Mouse (Mus musculus): ENCODE measurements around the gene 4930544D05Rik. TPM values are rescaled to one million over a fixed set of nuclear protein-coding genes. Genes with fewer than 3 reads are reported as not detected.

Gene 4930544D05Rik
- polyA plus RNA-seq, 1 experiment from 2014 or later = not detected

DNA sequence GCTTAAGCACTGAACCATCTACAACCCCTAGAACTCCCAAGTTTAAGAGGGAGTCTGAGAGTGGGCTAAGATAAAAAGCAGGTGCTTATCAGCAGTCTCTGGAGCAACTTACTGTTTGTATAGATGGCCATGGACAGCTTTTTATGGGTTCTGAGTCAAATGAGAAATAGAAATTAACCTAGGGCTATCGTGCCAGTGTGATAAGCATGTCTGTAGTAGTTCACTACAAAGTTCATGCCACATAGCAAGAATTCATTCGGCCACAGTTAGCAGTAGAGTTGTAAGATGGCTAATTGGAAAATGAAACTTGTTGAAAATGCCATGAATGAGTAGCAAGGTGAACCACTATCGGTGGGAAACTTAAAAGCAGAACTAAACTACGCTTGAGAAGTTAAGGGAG, 32.9 kb downstream of the 4930544D05Rik start:
- Histone ChIP-seq H3K27ac (no peak overlapping the region), H3K4me3 (peak overlapping the region; percentile 80), H3K36me3 (peaks cover 78% of the 10 kb centered on the region), H3K27me3 (ENCODE audit: low read depth, poor library complexity, severe bottlenecking) (no peaks in the 10 kb centered on the region), H3K4me1 (peaks cover 63% of the 10 kb centered on the region), H3K9me3 (replicated peaks) (no peaks in the 10 kb centered on the region)
- WGBS = 86% methylated on average over 4 of the region's 4 CpGs
- no peak for DNase-seq (ENCODE audit: low spot score)

DNA sequence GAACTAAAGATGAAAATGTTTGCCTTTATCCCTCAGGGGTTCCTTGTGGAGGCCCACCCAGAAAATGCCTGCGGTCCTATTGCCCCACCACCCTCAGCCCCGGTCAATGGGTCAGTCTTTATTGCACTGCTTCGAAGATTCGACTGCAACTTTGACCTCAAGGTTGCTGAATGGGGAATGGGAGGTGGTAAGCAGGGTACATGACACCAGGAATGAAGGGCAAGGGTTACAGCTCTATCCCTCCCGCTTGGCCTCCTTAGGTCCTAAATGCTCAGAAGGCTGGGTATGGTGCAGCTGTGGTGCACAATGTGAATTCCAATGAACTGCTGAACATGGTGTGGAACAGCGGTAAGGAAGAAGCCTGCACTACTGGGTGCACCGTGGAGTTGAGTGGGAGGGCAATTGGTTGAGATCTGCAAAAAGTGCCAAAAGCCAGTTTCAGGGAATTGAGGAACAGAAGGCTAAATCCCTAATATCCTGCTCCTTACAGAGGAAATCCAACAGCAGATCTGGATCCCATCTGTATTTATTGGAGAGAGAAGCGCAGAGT, 33.6 kb downstream of the 4930544D05Rik start:
- peaks cover 63% of the 10 kb centered on the region for H3K4me1 ChIP-seq
- peak overlapping the region; percentile 80; the same call in 1 of the 2 replicates for H3K4me3 ChIP-seq
- no peak for DNase-seq (ENCODE audit: low spot score)
- 76% methylated on average over 8 of the region's 8 CpGs for WGBS
- no peaks in the 10 kb centered on the region for H3K27me3 ChIP-seq (ENCODE audit: low read depth, poor library complexity, severe bottlenecking)
- no peak overlapping the region for H3K27ac ChIP-seq
- H3K36me3 ChIP-seq = peaks cover 73% of the 10 kb centered on the region
- H3K9me3 ChIP-seq (replicated peaks) = no peaks in the 10 kb centered on the region

DNA sequence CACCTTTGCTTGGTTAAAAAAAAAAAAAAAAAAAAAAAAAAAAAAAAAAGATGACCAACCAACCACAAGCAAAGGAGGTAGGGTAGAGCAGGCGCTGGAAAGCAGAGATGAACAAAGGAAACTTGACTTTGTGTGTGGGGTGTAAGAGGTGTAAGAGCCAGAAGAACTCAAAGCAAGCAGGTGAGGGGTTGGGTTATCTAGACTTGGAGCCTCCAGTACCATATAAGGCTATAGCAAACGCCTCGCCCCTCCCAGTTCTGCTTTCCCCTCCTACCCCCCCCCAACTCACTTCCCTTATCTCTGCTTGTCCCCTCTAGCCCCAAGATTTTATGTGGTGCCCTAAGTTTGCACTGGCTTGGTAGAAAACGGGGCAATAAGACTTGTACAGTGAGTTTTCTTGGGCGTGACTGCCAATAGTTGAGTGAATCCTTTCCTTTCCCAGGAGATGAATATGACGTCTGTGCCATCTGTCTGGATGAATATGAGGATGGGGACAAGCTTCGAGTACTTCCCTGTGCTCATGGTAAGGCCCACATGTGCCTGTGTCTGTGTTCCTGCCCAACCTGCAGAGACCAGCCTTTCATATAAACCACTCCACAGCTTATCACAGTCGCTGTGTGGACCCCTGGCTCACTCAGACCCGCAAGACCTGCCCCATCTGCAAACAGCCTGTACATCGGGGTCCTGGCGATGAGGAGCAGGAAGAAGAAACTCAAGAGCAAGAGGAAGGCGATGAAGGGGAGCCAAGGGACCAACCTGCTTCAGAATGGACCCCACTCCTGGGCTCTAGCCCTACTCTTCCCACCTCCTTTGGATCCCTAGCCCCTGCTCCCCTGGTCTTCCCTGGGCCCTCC, 34.9 kb downstream of the 4930544D05Rik start:
- DNase-seq (ENCODE audit: low spot score) = no peak
- Histone ChIP-seq H3K4me3 (peak overlapping the region; percentile 18), H3K4me1 (peaks cover 61% of the 10 kb centered on the region), H3K27ac (no peak overlapping the region), H3K9me3 (replicated peaks) (no peaks in the 10 kb centered on the region), H3K27me3 (ENCODE audit: low read depth, poor library complexity, severe bottlenecking) (no peaks in the 10 kb centered on the region), H3K36me3 (peaks cover 60% of the 10 kb centered on the region)
- 81% methylated on average over 12 of the region's 12 CpGs for WGBS

DNA sequence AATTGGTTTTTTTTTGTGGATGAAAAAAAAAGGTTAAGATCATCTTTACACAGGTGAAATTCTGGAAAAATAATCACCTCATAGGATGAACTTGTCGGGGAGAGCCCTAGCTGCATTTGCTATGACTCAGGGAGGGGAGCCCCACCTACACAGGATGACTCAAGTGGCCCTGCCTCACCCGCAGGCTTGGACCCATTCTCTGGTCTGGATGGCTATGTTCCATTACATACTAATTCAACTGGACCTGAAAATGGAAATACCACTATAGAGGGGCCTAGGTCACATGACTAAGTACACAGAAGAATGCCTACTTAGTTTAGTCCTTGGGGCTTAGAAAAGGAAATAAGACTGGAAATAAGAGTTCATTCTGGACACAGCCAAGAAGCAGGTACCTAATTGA, 35.7 kb downstream of the 4930544D05Rik start:
- no peak for DNase-seq (ENCODE audit: low spot score)
- WGBS = 81% methylated on average over 2 of the region's 2 CpGs
- H3K4me3 ChIP-seq = peak overlapping the region; percentile 18
- no peaks in the 10 kb centered on the region for H3K27me3 ChIP-seq (ENCODE audit: low read depth, poor library complexity, severe bottlenecking)
- H3K9me3 ChIP-seq (replicated peaks) = no peaks in the 10 kb centered on the region
- no peak overlapping the region for H3K27ac ChIP-seq
- peaks cover 56% of the 10 kb centered on the region for H3K36me3 ChIP-seq
- peaks cover 61% of the 10 kb centered on the region for H3K4me1 ChIP-seq

DNA sequence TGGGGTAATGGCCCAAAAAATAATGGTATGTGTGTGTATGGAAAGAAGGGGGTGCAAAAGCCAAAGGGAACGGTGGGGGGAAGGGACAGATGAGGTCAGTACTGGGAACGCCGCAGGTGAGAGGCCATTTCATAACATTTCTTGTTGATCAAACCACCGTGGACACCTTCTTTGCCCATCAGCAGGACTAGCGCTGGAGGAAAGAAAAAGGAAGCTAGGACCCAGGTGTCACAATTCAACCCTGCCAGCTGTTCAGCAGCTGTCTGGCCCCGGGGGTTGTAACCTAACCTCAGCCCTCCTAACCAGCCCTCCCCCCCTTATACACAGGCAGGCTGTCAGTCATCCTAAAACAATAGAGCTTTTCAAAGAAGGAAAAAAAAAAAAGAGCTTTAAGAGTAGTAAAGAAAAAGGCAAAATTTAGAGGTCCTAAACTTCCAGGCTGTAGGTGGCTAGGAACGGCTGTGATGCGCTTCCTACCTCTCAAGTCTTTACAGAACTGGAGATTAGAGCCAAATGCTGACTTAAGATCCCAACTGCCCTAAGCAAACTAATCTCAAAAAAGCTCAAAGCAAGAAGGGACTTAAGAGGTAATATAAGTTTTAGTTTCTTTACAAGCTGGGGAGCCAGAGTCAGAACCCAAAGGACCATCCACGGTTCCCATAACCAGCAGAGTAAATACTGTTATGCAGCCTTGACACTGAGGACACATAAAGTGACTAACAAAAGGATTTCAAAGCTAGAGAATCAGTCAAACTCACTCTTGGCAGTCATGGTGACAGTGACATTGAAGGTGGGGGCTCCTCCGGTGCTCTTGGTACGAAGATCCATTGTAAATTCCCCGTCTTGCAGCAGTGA, 36.6 kb downstream of the 4930544D05Rik start:
- no peaks in the 10 kb centered on the region for H3K27me3 ChIP-seq (ENCODE audit: low read depth, poor library complexity, severe bottlenecking)
- peaks cover 56% of the 10 kb centered on the region for H3K36me3 ChIP-seq
- 64% methylated on average over 12 of the region's 12 CpGs for WGBS
- peak overlapping the region; percentile 99 for H3K4me3 ChIP-seq
- DNase-seq (ENCODE audit: low spot score) = peak; percentile 68
- H3K4me1 ChIP-seq = peaks cover 70% of the 10 kb centered on the region
- no peaks in the 10 kb centered on the region for H3K9me3 ChIP-seq (replicated peaks)
- peak overlapping the region; percentile 97 for H3K27ac ChIP-seq

DNA sequence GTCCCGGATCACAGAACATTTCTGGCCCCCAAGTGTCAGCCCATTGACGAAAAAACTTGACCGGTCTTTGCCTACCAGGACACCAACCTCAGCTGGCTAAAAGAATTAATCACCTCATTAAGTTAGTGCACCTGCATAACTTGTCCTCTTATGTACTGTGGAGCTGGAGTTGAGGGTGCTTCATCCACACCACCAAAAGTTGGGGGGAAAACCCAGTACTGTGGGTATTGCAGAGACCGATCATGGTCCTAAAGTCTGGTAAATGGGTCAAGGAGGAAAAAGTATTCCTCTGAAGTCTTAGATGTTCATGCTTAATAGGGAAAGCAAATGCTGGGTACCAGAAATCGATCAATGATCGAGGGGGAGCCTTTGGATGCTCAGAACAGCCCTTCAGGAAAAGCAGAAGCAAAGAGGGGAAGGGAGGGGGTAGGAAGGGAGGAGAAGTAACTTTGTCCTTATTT, 37.3 kb downstream of the 4930544D05Rik start:
- H3K4me1 ChIP-seq = peaks cover 73% of the 10 kb centered on the region
- H3K36me3 ChIP-seq = peaks cover 54% of the 10 kb centered on the region
- 62% methylated on average over 6 of the region's 6 CpGs for WGBS

DNA sequence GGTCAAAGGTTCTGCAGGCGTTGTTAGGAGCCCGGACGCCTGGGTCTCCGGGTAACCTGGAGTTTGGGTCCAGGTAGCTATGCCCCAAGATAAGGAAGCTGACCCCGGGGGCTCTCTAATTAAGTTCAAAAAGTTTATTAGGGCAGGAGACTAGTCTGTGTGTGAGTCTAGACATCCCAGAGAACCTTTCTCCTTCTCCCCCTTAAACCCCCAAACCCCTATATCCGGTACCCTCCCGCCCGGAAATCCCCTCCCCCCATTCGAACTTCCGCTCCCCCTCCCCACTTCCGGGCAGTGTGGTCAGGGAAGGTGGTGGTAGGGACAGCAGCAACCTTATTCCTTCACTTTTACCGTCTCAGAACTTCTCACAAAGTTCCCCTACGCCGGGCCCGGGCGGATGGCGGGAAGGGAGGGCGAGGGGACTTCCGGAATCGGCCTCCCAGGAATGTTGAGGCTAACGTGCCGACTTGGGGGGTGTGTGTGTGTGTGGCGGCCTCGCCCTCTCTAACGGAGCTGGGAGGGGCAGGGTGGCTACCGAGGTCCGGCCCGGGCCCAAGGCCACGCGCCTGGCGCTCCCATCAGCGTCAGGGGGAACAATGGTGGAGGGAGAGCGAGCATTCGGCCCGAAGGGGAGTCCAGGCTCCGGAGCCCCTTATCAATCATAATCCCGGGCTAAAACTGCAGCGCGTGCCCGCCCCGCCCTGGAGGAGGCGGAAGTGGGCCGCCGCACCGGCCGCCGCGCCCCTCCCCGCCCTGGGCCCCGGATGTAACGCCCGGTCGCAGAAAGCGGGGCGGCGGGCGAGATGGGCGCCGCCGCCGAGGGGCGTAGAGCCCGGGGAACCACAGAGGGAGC, 37.9 kb downstream of the 4930544D05Rik start:
- Histone ChIP-seq H3K27me3 (ENCODE audit: low read depth, poor library complexity, severe bottlenecking) (no peaks in the 10 kb centered on the region), H3K4me3 (peak overlapping the region; percentile 99), H3K36me3 (peaks cover 51% of the 10 kb centered on the region), H3K27ac (peak overlapping the region; percentile 97), H3K4me1 (peaks cover 73% of the 10 kb centered on the region), H3K9me3 (replicated peaks) (no peaks in the 10 kb centered on the region)
- WGBS = under 1% methylated on average over 63 of the region's 63 CpGs
- peak; percentile 91 for DNase-seq (ENCODE audit: low spot score)

More for the DNA sequence above, 37.3 kb downstream of the 4930544D05Rik start:
- H3K4me3 ChIP-seq = peak overlapping the region; percentile 99
- DNase-seq (ENCODE audit: low spot score) = no peak
- H3K9me3 ChIP-seq (replicated peaks) = no peaks in the 10 kb centered on the region
- H3K27me3 ChIP-seq (ENCODE audit: low read depth, poor library complexity, severe bottlenecking) = no peaks in the 10 kb centered on the region
- H3K27ac ChIP-seq = peak overlapping the region; percentile 97

DNA sequence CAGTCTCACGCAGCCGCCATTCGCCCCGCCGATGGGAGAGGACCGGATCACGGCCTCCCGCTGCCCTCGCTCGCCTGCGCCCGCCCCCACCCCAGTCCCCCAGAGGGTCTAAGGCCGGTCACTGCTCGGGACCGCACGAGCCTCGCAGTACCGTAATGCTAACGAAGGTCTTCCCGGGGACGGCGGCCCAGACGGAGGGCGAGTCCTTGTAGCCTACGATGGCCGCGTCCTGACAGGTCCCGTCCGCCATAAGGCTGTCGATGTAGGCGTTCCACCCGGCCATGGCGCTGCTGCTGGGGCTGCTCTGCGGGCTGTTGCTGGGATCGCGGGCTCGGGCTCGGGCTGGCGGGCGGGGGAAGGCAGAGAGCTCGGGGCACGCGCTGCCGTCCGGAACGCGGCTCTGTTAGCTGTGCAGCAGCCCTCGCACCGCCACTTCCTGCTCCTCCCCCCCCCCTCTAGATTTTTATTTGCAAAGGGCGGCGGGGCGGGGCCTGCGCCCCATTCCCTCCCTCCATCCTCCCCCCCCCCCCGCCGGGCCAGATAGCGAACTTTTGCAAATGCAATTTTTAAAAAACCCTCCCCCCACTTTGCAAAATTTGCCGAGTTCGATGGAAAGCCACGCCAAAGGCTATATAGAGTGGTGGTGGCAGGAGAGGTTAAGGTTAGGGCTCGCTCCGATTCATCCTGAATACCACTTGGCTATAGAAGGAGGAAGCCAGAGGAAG, 38.7 kb downstream of the 4930544D05Rik start, which contains the start of gene Pfn1:
Pfn1 (minus strand) TSS at position 447 of the 725 bp plus-strand sequence.
- under 1% methylated on average over 61 of the region's 61 CpGs for WGBS
- H3K27me3 ChIP-seq (ENCODE audit: low read depth, poor library complexity, severe bottlenecking) = no peaks in the 10 kb centered on the region
- H3K9me3 ChIP-seq (replicated peaks) = no peaks in the 10 kb centered on the region
- peak within 1 kb of the TSS; percentile 97 for H3K27ac ChIP-seq
- H3K4me3 ChIP-seq = peak within 1 kb of the TSS; percentile 99
- peaks cover 49% of the 10 kb centered on the region for H3K36me3 ChIP-seq
- peak; percentile 89 for DNase-seq (ENCODE audit: low spot score)
- peaks cover 70% of the 10 kb centered on the region for H3K4me1 ChIP-seq

DNA sequence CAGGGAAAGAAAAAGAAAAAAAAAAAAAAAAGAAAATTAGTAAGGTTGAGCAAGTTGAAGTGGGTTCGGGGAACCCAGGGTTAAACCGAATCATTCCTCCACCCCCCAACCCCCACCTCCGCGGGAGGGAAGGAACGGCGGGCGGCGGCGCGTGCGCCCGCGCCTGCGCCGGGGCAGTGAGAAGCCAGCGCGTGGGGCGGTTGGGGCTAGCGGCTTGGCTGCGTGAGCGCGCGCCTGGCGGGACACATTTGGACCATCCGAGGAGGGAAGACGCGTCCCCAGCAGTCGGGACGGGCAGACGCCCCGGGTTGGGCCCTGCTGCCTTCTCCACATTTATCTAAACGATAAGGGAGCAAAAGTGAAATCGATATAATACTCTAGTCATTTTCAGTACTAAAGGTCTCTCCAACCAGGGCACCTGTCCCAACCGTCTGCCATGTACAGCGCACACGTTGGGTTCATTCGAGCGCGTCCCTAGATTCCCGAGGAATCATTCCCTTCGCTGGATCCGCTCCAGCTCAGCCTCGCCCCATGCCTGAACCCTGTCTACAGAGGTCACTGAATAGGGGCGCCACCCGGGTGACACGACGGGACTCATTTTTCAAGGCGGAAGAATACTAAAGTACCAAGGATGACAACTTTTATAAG, 39.4 kb downstream of the 4930544D05Rik start:
- Histone ChIP-seq H3K4me1 (peaks cover 69% of the 10 kb centered on the region), H3K27me3 (ENCODE audit: low read depth, poor library complexity, severe bottlenecking) (no peaks in the 10 kb centered on the region), H3K9me3 (replicated peaks) (no peaks in the 10 kb centered on the region), H3K4me3 (peak overlapping the region; percentile 99), H3K27ac (peak overlapping the region; percentile 97), H3K36me3 (peaks cover 49% of the 10 kb centered on the region)
- WGBS = under 1% methylated on average over 48 of the region's 48 CpGs
- DNase-seq (ENCODE audit: low spot score) = peak; percentile 86

DNA sequence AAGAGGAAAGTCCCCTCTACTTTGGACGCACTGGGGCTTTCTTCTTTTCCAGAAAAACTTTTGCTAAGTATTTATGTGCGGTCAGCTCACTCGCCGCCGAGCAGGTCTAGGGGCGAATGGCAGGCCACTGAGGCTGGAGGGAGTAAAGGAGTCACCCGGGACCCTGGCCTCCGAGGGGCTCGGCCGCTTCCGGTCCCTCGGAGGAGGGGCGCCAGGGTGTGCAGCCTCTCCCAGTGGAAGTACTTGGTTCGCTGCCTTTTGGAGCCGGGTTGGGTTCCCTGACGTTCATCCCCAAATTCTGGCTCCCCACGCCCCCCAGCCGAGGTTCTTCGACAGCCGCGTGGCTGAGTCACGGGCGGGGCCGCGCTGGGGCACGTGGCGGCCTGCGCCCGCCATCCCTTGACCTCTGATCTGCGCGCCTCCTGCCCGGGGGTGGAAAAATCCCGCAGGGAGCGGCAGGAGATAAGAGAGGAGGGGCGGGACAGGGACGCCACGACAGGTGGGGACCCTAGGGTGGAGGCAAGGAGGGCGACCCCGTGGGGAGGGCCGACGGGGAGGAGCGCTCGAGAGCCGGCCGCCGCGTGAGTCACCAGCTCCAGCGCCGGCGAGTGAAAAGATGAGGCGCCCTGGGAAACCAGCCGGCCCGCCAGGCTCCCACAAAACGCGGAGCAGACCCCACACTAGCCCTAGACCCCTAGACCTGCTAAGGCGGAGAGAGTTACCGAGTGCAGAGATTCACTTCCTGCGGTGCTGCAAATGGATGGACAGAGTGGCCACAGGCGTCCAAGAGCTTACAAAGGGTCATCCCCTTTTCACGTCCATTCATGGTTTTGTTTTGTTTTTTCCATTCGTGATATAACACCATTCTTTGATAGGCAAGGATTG, 40.2 kb downstream of the 4930544D05Rik start:
- H3K27ac ChIP-seq = peak overlapping the region; percentile 97
- H3K4me3 ChIP-seq = peak overlapping the region; percentile 99
- H3K36me3 ChIP-seq = peaks cover 49% of the 10 kb centered on the region
- WGBS = under 1% methylated on average over 61 of the region's 61 CpGs
- H3K9me3 ChIP-seq (replicated peaks) = no peaks in the 10 kb centered on the region
- no peaks in the 10 kb centered on the region for H3K27me3 ChIP-seq (ENCODE audit: low read depth, poor library complexity, severe bottlenecking)
- H3K4me1 ChIP-seq = peaks cover 64% of the 10 kb centered on the region
- peak; percentile 82 for DNase-seq (ENCODE audit: low spot score)

All from limb, embryonic 10.5 days (tissue).